In the genomic region with DNA sequence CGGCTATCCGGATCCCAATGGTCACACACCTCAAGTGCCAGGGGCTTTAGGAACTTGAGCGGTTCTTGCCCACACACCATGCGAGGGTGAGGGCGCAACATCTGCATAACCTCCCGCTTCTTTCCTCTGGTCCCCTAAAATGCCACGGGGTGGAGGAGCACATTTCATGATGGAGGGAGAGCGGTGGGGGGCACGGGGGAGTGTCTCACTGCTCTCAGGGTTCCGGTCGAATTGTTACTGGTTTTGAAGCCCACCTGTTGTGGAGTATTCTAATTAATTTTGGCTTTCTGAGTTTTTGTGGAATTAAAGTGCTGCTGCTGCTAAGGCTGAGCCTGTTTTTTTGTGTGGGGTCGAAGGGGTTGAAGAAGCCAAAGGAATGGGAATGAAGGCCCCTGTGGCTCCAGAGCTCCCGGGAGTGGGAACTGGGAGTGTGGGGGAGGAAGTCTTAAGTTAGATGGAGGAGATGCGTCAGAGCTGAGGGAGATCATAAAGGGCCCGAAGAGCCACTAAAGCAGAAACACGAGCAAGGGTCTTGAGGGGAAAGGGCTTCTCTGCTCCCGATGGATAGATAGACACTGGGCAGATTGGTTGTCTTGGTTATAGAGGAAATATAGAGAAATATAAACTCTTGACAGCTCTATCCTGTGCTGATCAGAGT, we compare ENCODE assay signal across 9 mouse cellular contexts. TPM values are rescaled to one million over a fixed set of nuclear protein-coding genes. Genes with fewer than 3 reads are reported as not detected.
A peak's percentile ranks its signal among the peaks of the same experiment; 100 is the strongest.
DNase-seq lines count a peak whose midpoint lies in the region; ATAC-seq and TF ChIP-seq lines count a peak whose summit lies in the region.
"Had no signal": no experiment of that assay in that cellular context is flagged by ENCODE, and none has a peak within 500 bp of the region (broad histone marks: within the 10 kb centered on the region; RNA-seq: fewer than 3 reads in every experiment).

No protein-coding gene starts in this region.

- 8% methylated on average over 17 of the region's 17 CpGs for WGBS in heart, embryonic 11.5 days (ENCODE audit: insufficient replicate concordance)
- WGBS in forebrain, postnatal 0 days: 11% methylated on average over 17 of the region's 17 CpGs
- WGBS in liver, embryonic 14.5 days (ENCODE audit: insufficient replicate concordance): 29% methylated on average over 17 of the region's 17 CpGs

- H3K36me3 ChIP-seq in heart, embryonic 11.5 days (ENCODE audit: control insufficient read depth, insufficient read depth, low read length): no peaks in the 10 kb centered on the region
- no peaks in the 10 kb centered on the region for H3K36me3 ChIP-seq in forebrain, postnatal 0 days (ENCODE audit: insufficient read depth)
- H3K36me3 ChIP-seq in liver, embryonic 14.5 days (replicated peaks; ENCODE audit: control insufficient read depth, insufficient read depth, low read depth): no peaks in the 10 kb centered on the region

- no peaks in the 10 kb centered on the region for H3K27me3 ChIP-seq in heart, embryonic 11.5 days (ENCODE audit: control insufficient read depth, insufficient read depth, low read length)
- no peaks in the 10 kb centered on the region for H3K27me3 ChIP-seq in forebrain, postnatal 0 days (ENCODE audit: insufficient read depth, low read length)
- no peaks in the 10 kb centered on the region for H3K27me3 ChIP-seq in liver, embryonic 14.5 days (ENCODE audit: control insufficient read depth, insufficient read depth, low read length)

- peak overlapping the region; percentile 87 for H3K9ac ChIP-seq in heart, embryonic 11.5 days (ENCODE audit: low read depth, low read length)
- H3K9ac ChIP-seq in forebrain, postnatal 0 days: peak overlapping the region; percentile 88
- peak overlapping the region; percentile 88; the same call in 1 of the 2 replicates for H3K9ac ChIP-seq in liver, embryonic 14.5 days (replicated peaks)

- no peaks in the 10 kb centered on the region for H3K9me3 ChIP-seq in heart, embryonic 11.5 days (replicated peaks; ENCODE audit: control insufficient read depth, low read length)
- H3K9me3 ChIP-seq in forebrain, postnatal 0 days (ENCODE audit: low read length): no peaks in the 10 kb centered on the region
- no peaks in the 10 kb centered on the region for H3K9me3 ChIP-seq in liver, embryonic 14.5 days (ENCODE audit: control insufficient read depth, low read length)

- intact Hi-C loops in heart, postnatal 36 days (cut with DNase I): loop anchor here (5.0 kb wide), 1 partner anchor 186 kb away; no protein-coding TSS in a partner anchor

- TF ChIP-seq EP300 in liver, embryonic 14.5 days (IDR thresholded peaks at IDR 0.05; ENCODE audit: low read depth): no peak

- no peak for ATAC-seq in heart, embryonic 11.5 days (replicated peaks; ENCODE audit: insufficient number of reproducible peaks, low FRiP score, low TSS enrichment)
- no peak for ATAC-seq in forebrain, postnatal 0 days
- no peak for ATAC-seq in liver, embryonic 14.5 days (ENCODE audit: insufficient read depth)
- no peak for ATAC-seq in megakaryocyte progenitor cell, adult 5-6 weeks (replicated peaks; ENCODE audit: poor library complexity)

- no peak for TF ChIP-seq CTCF in forebrain, postnatal 0 days (IDR thresholded peaks at IDR 0.05; ENCODE audit: low read depth)
- no peak for TF ChIP-seq CTCF in liver, embryonic 14.5 days (IDR thresholded peaks at IDR 0.05; ENCODE audit: low read depth)

- H3K27ac ChIP-seq in heart, embryonic 11.5 days (ENCODE audit: low read depth, low read length): no peak overlapping the region
- no peak overlapping the region; the same call in 1 of the 2 replicates for H3K27ac ChIP-seq in forebrain, postnatal 0 days (ENCODE audit: low read depth, low read length)
- H3K27ac ChIP-seq in liver, embryonic 14.5 days: no peak overlapping the region

- H3K4me1 ChIP-seq in heart, embryonic 11.5 days (ENCODE audit: control insufficient read depth, insufficient read depth, low read length): peaks cover 24% of the 10 kb centered on the region
- peaks cover 12% of the 10 kb centered on the region for H3K4me1 ChIP-seq in forebrain, postnatal 0 days (ENCODE audit: insufficient read depth)
- H3K4me1 ChIP-seq in liver, embryonic 14.5 days (replicated peaks; ENCODE audit: control insufficient read depth in 2 of 2, insufficient read depth in 2 of 2, low read length in 1 of 2): peaks cover 7 to 33% of the 10 kb centered on the region in 2 experiments

- H3K4me3 ChIP-seq in heart, embryonic 11.5 days (ENCODE audit: low read depth, low read length): peak overlapping the region; percentile 84
- H3K4me3 ChIP-seq in forebrain, postnatal 0 days (ENCODE audit: low read depth, low read length): peak overlapping the region; percentile 88
- peak overlapping the region; percentile 77 to 80 for H3K4me3 ChIP-seq in liver, embryonic 14.5 days (ENCODE audit: insufficient read depth in 1 of 2, low read depth in 2 of 2, low read length in 2 of 2)

- H3K4me2 ChIP-seq in heart, embryonic 11.5 days: peak overlapping the region; percentile 98
- H3K4me2 ChIP-seq in forebrain, postnatal 0 days (ENCODE audit: low read depth): peak overlapping the region; percentile 85
- peak overlapping the region; percentile 97 for H3K4me2 ChIP-seq in liver, embryonic 14.5 days (ENCODE audit: low read depth)

- no peak for DNase-seq in heart, postnatal 36 days
- DNase-seq in MEL-GATA-1-ER (ENCODE audit: extremely low read depth, low read depth): peak; percentile 27
- no peak for DNase-seq in forebrain, postnatal 0 days
- DNase-seq in liver, embryonic 14.5 days (ENCODE audit: low read depth in 3 of 3, low spot score in 3 of 3): no peak
- DNase-seq in spleen, adult 18-20 months: no peak
- DNase-seq in embryo, embryonic 11 days: no peak

RNA-seq across cellular contexts. Expression of gene Borcs6, which starts 1.9 kb away (rescaled TPM):
- polyA plus RNA-seq in heart, embryonic 11.5 days (2014; fragmentation: Nextera tagmentation; extraction: Ambion mirVana): 7.7 and 9.8 TPM in 2 replicates
- total RNA-seq in heart, postnatal 36 days (2021): 10 to 100 TPM; 16.0 to 17.1 TPM
- total RNA-seq in forebrain, postnatal 0 days (2014; rRNA removed): 32.8 and 33.7 TPM in 2 replicates
- polyA plus RNA-seq in forebrain, postnatal 0 days (2015; fragmentation: Nextera tagmentation; extraction: Ambion mirVana): 20.9 and 21.7 TPM in 2 replicates
- polyA plus RNA-seq in liver, embryonic 14.5 days (2012; rRNA removed): 3.0 and 3.4 TPM in 2 replicates
- polyA plus RNA-seq in liver, embryonic 14.5 days (2014; fragmentation: Nextera tagmentation; extraction: Ambion mirVana): 2.2 and 3.0 TPM in 2 replicates
- total RNA-seq in megakaryocyte progenitor cell, adult 5-6 weeks (2015): 6.2 and 7.6 TPM in 2 replicates
- 6.6 and 6.7 TPM in 2 replicates for total RNA-seq in megakaryocyte progenitor cell, adult 5-6 weeks (2017)

RNA-seq across cellular contexts. Expression of gene Tmem107, which starts 9.2 kb away (rescaled TPM):
- polyA plus RNA-seq in heart, embryonic 11.5 days (2014; fragmentation: Nextera tagmentation; extraction: Ambion mirVana): 26.4 and 28.2 TPM in 2 replicates
- 1 to 10 TPM; 4.2 to 6.1 TPM for total RNA-seq in heart, postnatal 36 days (2021)
- 32.7 and 45.6 TPM in 2 replicates for total RNA-seq in forebrain, postnatal 0 days (2014; rRNA removed)
- 35.3 and 41.7 TPM in 2 replicates for polyA plus RNA-seq in forebrain, postnatal 0 days (2015; fragmentation: Nextera tagmentation; extraction: Ambion mirVana)
- 12.0 and 18.0 TPM in 2 replicates for polyA plus RNA-seq in liver, embryonic 14.5 days (2012; rRNA removed)
- 21.9 and 29.3 TPM in 2 replicates for polyA plus RNA-seq in liver, embryonic 14.5 days (2014; fragmentation: Nextera tagmentation; extraction: Ambion mirVana)
- 18.6 and 23.4 TPM in 2 replicates for total RNA-seq in megakaryocyte progenitor cell, adult 5-6 weeks (2015)
- total RNA-seq in megakaryocyte progenitor cell, adult 5-6 weeks (2017): 23.9 and 40.6 TPM in 2 replicates

RNA-seq across cellular contexts. Expression of gene Aurkb, which starts 15.9 kb away (rescaled TPM):
- polyA plus RNA-seq in heart, embryonic 11.5 days (2014; fragmentation: Nextera tagmentation; extraction: Ambion mirVana): 89.2 and 89.6 TPM in 2 replicates
- total RNA-seq in heart, postnatal 36 days (2021): 1 to 10 TPM in 1 of 2 experiments, under 1 TPM in 1; 0.72 to 1.2 TPM
- total RNA-seq in forebrain, postnatal 0 days (2014; rRNA removed): 8.5 and 12.5 TPM in 2 replicates
- polyA plus RNA-seq in forebrain, postnatal 0 days (2015; fragmentation: Nextera tagmentation; extraction: Ambion mirVana): 11.5 and 13.9 TPM in 2 replicates
- polyA plus RNA-seq in liver, embryonic 14.5 days (2012; rRNA removed): 65.6 and 78.6 TPM in 2 replicates
- 90.8 and 94.3 TPM in 2 replicates for polyA plus RNA-seq in liver, embryonic 14.5 days (2014; fragmentation: Nextera tagmentation; extraction: Ambion mirVana)
- 100 and 103 TPM in 2 replicates for total RNA-seq in megakaryocyte progenitor cell, adult 5-6 weeks (2015)
- 103 and 128 TPM in 2 replicates for total RNA-seq in megakaryocyte progenitor cell, adult 5-6 weeks (2017)
- total RNA-seq: layer of hippocampus, adult 18-20 months had no signal

RNA-seq across cellular contexts. Expression of gene Vamp2, which starts 26.9 kb away (rescaled TPM):
- polyA plus RNA-seq in heart, embryonic 11.5 days (2014; fragmentation: Nextera tagmentation; extraction: Ambion mirVana): 89.7 and 94.7 TPM in 2 replicates
- 10 to 100 TPM; 50.5 to 72.7 TPM for total RNA-seq in heart, postnatal 36 days (2021)
- total RNA-seq in forebrain, postnatal 0 days (2014; rRNA removed): 76.8 and 104 TPM in 2 replicates
- polyA plus RNA-seq in forebrain, postnatal 0 days (2015; fragmentation: Nextera tagmentation; extraction: Ambion mirVana): 500 and 554 TPM in 2 replicates
- polyA plus RNA-seq in liver, embryonic 14.5 days (2012; rRNA removed): 23.0 and 23.1 TPM in 2 replicates
- polyA plus RNA-seq in liver, embryonic 14.5 days (2014; fragmentation: Nextera tagmentation; extraction: Ambion mirVana): 11.4 and 12.6 TPM in 2 replicates
- 36.6 and 41.2 TPM in 2 replicates for total RNA-seq in megakaryocyte progenitor cell, adult 5-6 weeks (2015)
- total RNA-seq in megakaryocyte progenitor cell, adult 5-6 weeks (2017): 8.2 and 12.8 TPM in 2 replicates

RNA-seq across cellular contexts. Expression of gene Per1, which starts 33.6 kb away (rescaled TPM):
- 6.2 and 6.3 TPM in 2 replicates for polyA plus RNA-seq in heart, embryonic 11.5 days (2014; fragmentation: Nextera tagmentation; extraction: Ambion mirVana)
- 10 to 100 TPM; 34.2 to 82.1 TPM for total RNA-seq in heart, postnatal 36 days (2021)
- 16.5 and 38.3 TPM in 2 replicates for total RNA-seq in forebrain, postnatal 0 days (2014; rRNA removed)
- polyA plus RNA-seq in forebrain, postnatal 0 days (2015; fragmentation: Nextera tagmentation; extraction: Ambion mirVana): 15.2 and 16.7 TPM in 2 replicates
- polyA plus RNA-seq in liver, embryonic 14.5 days (2012; rRNA removed): 1.8 and 1.9 TPM in 2 replicates
- 3.0 and 4.2 TPM in 2 replicates for polyA plus RNA-seq in liver, embryonic 14.5 days (2014; fragmentation: Nextera tagmentation; extraction: Ambion mirVana)
- total RNA-seq in megakaryocyte progenitor cell, adult 5-6 weeks (2015): 8.3 and 8.8 TPM in 2 replicates
- 4.0 and 4.8 TPM in 2 replicates for total RNA-seq in megakaryocyte progenitor cell, adult 5-6 weeks (2017)
